Mouse (Mus musculus) hindbrain, embryonic 11.5 days (tissue): ENCODE measurements around the gene Itpr1. TPM values are rescaled to one million over a fixed set of nuclear protein-coding genes. Genes with fewer than 3 reads are reported as not detected.

Experiments
- ATAC-seq: fragments of 200-750 bp; cut with Nextera tagmentation; 2 replicates; pipeline ENCODE4 v1.8.0; 2017; ENCODE audit warnings: mild to moderate bottlenecking, moderate TSS enrichment, moderate library complexity; ENCODE audit not compliant: low FRiP score
- DNase-seq: peaks from one replicate; pipeline ENCODE4 v3.0.0-alpha.2; 2015; ENCODE audit warnings: low spot score
- H3K27ac ChIP-seq: fragments of 300-500 bp; sonication (generic); 2 replicates; pipeline ENCODE4 v1.5.1; 2014; ENCODE audit warnings: mild to moderate bottlenecking, low read depth, low read length
- H3K27me3 ChIP-seq: fragments of 300-500 bp; sonication (generic); 2 replicates; pipeline ENCODE4 v1.6.1; 2014; ENCODE audit warnings: mild to moderate bottlenecking, low read length, moderate library complexity, mixed read lengths; ENCODE audit not compliant: control insufficient read depth, insufficient read depth
- H3K36me3 ChIP-seq: fragments of 300-500 bp; sonication (generic); 2 replicates; pipeline ENCODE4 v1.6.1; 2014; ENCODE audit warnings: mild to moderate bottlenecking, low read length, moderate library complexity, mixed read lengths; ENCODE audit not compliant: control insufficient read depth, insufficient read depth
- H3K4me1 ChIP-seq: fragments of 300-500 bp; sonication (generic); replicated peaks from 2 replicates; pipeline ENCODE4 v1.6.1; 2014; ENCODE audit warnings: low read length, mixed read lengths; ENCODE audit not compliant: control insufficient read depth, insufficient read depth
- H3K4me2 ChIP-seq: fragments of 300-500 bp; sonication (generic); replicated peaks from 2 replicates; pipeline ENCODE4 v1.6.1; 2014; ENCODE audit warnings: mild to moderate bottlenecking, low read depth, low read length
- H3K4me3 ChIP-seq: fragments of 300-500 bp; sonication (generic); 2 replicates; pipeline ENCODE4 v1.5.1; 2014; ENCODE audit warnings: low read depth, low read length
- H3K9ac ChIP-seq: fragments of 300-500 bp; sonication (generic); 2 replicates; pipeline ENCODE4 v1.6.1; 2014; ENCODE audit warnings: low read depth, low read length
- H3K9me3 ChIP-seq: fragments of 300-500 bp; sonication (generic); 2 replicates; pipeline ENCODE4 v1.6.1; 2016; ENCODE audit warnings: low read length; ENCODE audit not compliant: control insufficient read depth
- WGBS: fragments of 180-500 bp; shearing (Covaris S2); extraction: QIAGEN DNeasy Blood & Tissue Kit; methylation state at CpG from one replicate; pipeline ENCODE4 v1.1.7; 2014; 5-methylcytosine and 5-hydroxymethylcytosine counted together
- polyA plus RNA-seq: library from polyadenylated mRNA; unstranded; fragments of >200 nt; fragmentation: Nextera tagmentation; extraction: Ambion mirVana; gene quantifications from 2 replicates; pipeline ENCODE4 v1.2.1, GENCODE M21; 2014

The Itpr1 gene
- polyA plus RNA-seq, 1 experiment from 2014 or later, result 9.6 TPM

DNA sequence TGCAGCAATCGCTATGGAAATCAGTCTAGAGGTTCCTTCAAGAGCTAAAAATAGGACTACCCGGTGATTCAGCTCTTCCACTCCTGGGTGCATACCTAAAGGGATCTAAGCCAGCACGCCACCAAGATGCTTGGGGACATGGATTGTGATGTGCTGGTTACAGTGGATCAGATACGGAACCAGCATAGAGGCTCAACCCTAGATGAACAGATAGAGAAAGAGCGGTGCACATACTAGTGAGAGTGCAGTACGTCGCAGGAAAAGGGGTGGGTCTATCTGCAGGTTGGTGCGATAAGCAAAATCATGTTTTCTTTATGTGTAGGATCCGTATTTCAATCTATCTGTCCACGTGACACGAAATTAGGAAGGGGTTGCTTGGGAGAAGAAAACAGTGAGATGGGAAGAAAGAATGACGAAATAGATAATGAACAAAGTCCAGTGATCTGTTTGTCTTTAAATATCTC is 113.1 kb downstream of the Itpr1 start:
- Histone ChIP-seq H3K4me1 (no peaks in the 10 kb centered on the region), H3K4me3 (no peak overlapping the region), H3K4me2 (no peak overlapping the region), H3K27ac (no peak overlapping the region), H3K9me3 (no peaks in the 10 kb centered on the region), H3K27me3 (no peaks in the 10 kb centered on the region), H3K9ac (no peak overlapping the region), H3K36me3 (no peaks in the 10 kb centered on the region)
- no peak for DNase-seq
- 93% methylated on average over 12 of the region's 12 CpGs for WGBS
- ATAC-seq, result no peak

DNA sequence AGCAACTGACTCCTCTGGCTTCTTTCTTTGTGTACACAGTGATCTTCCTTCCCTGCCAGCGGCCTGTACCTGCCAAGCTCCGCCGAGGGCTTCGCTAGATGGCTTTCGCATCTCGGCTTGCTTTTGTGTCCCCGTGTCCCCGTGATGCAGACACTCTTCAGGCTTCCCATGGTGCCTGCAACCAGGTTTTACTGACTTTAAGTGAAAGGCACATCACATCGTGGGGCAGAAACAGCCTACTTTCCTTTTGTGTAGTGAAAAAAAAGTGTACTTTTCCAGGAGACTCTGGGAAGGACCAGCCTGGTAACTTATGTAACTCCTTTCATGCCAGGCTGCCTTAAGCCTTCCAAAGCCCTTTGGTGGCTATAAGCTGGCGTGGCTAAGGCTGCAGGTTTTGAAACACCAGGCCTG is 113.9 kb downstream of the Itpr1 start:
- DNase-seq, result no peak
- Histone ChIP-seq H3K27ac (no peak overlapping the region), H3K4me1 (no peaks in the 10 kb centered on the region), H3K27me3 (no peaks in the 10 kb centered on the region), H3K4me3 (no peak overlapping the region), H3K9me3 (no peaks in the 10 kb centered on the region), H3K36me3 (no peaks in the 10 kb centered on the region), H3K4me2 (no peak overlapping the region), H3K9ac (no peak overlapping the region)
- WGBS, result 81% methylated on average over 10 of the region's 10 CpGs
- ATAC-seq, result no peak

DNA sequence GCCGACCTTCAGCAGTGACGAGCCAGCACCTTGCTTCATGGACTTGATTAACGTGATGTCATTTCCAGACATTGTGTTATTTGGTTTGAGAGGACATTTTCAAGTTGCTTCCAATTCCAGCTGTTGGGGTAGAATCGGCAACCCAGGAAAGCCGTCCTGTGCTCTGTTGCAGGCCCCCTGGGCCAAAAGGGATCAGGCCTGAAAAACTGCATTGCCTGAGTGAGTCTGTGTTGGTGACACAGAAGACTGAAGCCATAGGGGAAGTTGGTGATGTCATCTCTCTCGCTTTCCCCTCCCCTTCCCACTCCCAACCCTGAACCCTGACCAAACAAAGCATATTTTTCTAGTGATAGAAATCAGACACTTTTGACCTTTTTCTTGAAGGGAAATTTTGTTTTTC is 114.7 kb downstream of the Itpr1 start:
- no peaks in the 10 kb centered on the region for H3K9me3 ChIP-seq
- no peak overlapping the region for H3K4me2 ChIP-seq
- no peaks in the 10 kb centered on the region for H3K27me3 ChIP-seq
- no peaks in the 10 kb centered on the region for H3K4me1 ChIP-seq
- WGBS, result 78% methylated on average over 6 of the region's 6 CpGs
- H3K9ac ChIP-seq, result no peak overlapping the region
- H3K4me3 ChIP-seq, result no peak overlapping the region
- H3K27ac ChIP-seq, result no peak overlapping the region
- ATAC-seq (no peak), DNase-seq (no peak)
- no peaks in the 10 kb centered on the region for H3K36me3 ChIP-seq

DNA sequence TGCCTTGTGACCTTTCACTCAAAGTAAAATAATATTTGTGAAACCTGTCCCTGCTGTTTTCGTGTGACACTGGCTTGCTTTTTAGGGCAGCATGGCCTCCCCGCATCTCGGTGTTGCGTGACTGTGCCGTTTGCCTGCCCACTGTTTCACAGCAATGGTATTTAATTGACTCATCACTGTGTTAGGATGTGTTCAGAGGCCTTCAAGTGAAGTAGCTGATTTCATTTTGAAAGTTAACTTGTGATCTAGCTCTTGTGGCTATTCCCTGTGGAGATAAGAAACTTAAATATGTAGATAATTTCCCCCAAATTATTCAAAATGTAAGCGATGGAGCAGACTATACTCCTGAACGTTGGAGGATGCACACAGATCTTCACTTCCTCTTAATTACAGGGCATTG is 115.4 kb downstream of the Itpr1 start:
- H3K9me3 ChIP-seq, result no peaks in the 10 kb centered on the region
- 81% methylated on average over 7 of the region's 7 CpGs for WGBS
- H3K4me2 ChIP-seq, result no peak overlapping the region
- no peak overlapping the region for H3K4me3 ChIP-seq
- no peaks in the 10 kb centered on the region for H3K4me1 ChIP-seq
- no peak overlapping the region for H3K27ac ChIP-seq
- DNase-seq (no peak), ATAC-seq (no peak)
- H3K27me3 ChIP-seq, result no peaks in the 10 kb centered on the region
- no peaks in the 10 kb centered on the region for H3K36me3 ChIP-seq
- no peak overlapping the region for H3K9ac ChIP-seq

DNA sequence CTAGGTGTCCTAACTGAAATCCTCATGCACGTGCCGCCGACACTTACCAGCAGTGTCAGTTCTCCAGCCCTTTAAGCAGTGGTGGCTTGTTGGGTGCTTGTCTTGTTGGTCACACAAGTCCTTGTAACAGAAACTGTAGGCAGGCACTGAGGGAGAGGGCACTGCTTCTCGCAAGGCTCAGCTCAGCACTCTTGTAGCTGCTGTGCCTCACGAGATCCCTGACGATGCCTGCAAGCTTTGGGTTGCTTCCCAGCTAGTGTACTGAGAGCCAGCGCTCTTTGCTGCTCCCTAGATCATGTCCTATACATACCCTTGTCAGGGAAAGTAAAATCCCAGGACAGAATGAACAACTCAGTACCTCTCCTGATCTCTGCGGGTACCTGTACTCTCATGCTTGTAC is 117.6 kb downstream of the Itpr1 start:
- no peaks in the 10 kb centered on the region for H3K27me3 ChIP-seq
- no peaks in the 10 kb centered on the region for H3K4me1 ChIP-seq
- DNase-seq (no peak), ATAC-seq (no peak)
- H3K4me2 ChIP-seq, result no peak overlapping the region
- WGBS, result 87% methylated on average over 8 of the region's 8 CpGs
- H3K36me3 ChIP-seq, result no peaks in the 10 kb centered on the region
- no peak overlapping the region for H3K9ac ChIP-seq
- H3K4me3 ChIP-seq, result no peak overlapping the region
- no peaks in the 10 kb centered on the region for H3K9me3 ChIP-seq
- no peak overlapping the region for H3K27ac ChIP-seq

DNA sequence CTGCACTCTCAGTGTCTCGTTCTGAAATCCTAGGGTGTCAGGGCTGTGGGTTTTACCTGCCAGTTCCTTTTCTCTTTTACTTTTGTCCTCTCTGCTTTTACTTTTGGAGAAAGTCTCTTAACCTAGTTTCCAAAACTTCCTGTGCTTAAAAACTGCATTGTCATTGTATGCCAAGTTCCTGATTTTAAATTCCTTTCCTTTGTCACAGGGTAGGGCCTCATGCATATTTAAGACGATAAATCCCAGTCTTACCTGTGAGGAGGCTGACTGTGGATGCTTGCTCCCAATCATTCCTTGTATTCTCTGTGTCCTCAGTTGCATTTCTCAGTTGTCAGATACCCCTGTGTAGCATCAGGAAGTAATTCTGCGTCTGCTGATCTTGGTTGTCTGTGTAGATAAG is 118.4 kb downstream of the Itpr1 start:
- ATAC-seq, result no peak
- Histone ChIP-seq H3K9me3 (no peaks in the 10 kb centered on the region), H3K9ac (no peak overlapping the region), H3K27ac (no peak overlapping the region), H3K4me2 (no peak overlapping the region), H3K4me3 (no peak overlapping the region), H3K4me1 (no peaks in the 10 kb centered on the region), H3K27me3 (no peaks in the 10 kb centered on the region), H3K36me3 (no peaks in the 10 kb centered on the region)
- 83% methylated on average over 3 of the region's 3 CpGs for WGBS
- DNase-seq, result no peak

DNA sequence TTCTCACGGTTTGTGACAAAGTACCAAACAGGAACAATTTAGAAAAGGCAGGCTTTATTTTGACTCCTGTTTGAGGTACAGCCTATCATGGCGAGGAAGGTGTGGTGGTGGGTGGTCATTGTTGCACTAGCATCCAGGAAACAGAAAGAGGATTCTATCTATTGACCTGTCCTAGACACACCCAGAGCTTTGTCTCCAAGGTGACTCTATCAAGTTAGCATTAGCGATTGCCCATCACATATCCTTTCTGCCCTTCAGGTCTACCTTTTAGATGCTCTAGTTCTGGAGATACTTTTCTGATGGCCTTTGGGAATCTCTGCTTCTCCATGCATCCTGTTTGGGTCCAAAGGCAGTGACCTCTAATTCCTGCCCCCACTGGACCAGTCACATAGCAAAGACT is 121.2 kb downstream of the Itpr1 start:
- H3K36me3 ChIP-seq, result no peaks in the 10 kb centered on the region
- DNase-seq (no peak), ATAC-seq (no peak)
- WGBS, result 84% methylated on average over 3 of the region's 3 CpGs
- no peak overlapping the region for H3K9ac ChIP-seq
- H3K27ac ChIP-seq, result no peak overlapping the region
- no peak overlapping the region for H3K4me2 ChIP-seq
- H3K27me3 ChIP-seq, result no peaks in the 10 kb centered on the region
- no peaks in the 10 kb centered on the region for H3K4me1 ChIP-seq
- H3K4me3 ChIP-seq, result no peak overlapping the region
- H3K9me3 ChIP-seq, result no peaks in the 10 kb centered on the region

DNA sequence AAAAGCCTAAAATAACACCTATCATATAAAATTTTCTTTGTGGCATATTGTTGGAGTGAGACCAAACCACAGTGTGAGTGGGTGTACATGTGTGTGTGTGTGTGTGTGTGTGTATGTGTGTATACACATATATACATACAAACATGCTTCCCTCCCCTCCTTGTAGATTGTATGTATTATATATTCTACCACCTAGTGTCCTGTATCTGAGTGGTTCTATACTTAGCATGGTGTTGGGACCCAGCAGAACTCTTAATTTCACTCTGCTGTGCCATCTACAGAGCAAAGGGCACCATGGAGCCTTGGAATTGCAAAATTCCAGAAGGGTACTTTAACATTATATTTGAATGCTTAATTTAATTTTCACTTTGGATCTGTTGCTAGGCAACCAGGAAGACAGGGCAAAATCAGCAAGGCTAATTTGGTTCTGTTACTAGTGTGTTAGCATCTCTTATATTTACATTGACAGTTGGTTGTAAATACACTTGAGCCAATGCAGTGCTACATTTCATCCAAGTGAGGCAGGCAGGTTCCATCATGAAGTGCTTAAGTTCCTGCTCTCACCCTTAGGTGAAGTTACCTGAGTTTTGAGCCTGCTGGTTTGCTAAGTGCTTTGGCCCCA is 122.4 kb downstream of the Itpr1 start:
- ATAC-seq, result no peak
- Histone ChIP-seq H3K4me3 (no peak overlapping the region), H3K27me3 (no peaks in the 10 kb centered on the region), H3K27ac (no peak overlapping the region), H3K36me3 (no peaks in the 10 kb centered on the region), H3K9ac (no peak overlapping the region), H3K9me3 (no peaks in the 10 kb centered on the region), H3K4me1 (no peaks in the 10 kb centered on the region), H3K4me2 (no peak overlapping the region)
- DNase-seq, result no peak

DNA sequence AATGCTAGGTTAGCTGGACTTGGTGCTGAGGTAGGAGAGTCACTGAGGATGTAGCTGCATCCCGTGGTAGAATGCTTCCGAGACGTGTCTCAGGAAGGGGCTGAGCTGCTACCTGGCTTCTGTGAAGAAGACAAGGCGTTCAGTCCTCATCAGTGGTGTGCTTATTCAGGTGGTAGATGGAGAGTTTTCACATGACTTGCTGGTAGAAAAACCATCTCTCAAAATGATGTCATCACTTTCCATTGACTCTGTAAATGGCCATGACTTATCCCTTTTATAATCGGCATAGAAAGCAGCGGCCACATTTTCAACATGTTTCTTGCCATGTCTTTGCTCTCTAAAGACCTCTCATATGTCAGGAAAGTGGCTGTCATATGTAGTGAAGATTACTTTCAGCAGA is 123.6 kb downstream of the Itpr1 start:
- no peak for DNase-seq
- no peak overlapping the region for H3K9ac ChIP-seq
- no peaks in the 10 kb centered on the region for H3K27me3 ChIP-seq
- no peak for ATAC-seq
- 93% methylated on average over 6 of the region's 6 CpGs for WGBS
- H3K4me2 ChIP-seq, result no peak overlapping the region
- no peaks in the 10 kb centered on the region for H3K9me3 ChIP-seq
- no peaks in the 10 kb centered on the region for H3K36me3 ChIP-seq
- H3K4me1 ChIP-seq, result no peaks in the 10 kb centered on the region
- H3K27ac ChIP-seq, result no peak overlapping the region
- no peak overlapping the region for H3K4me3 ChIP-seq
